Mouse (Mus musculus): ENCODE results near the gene Cth. TPM values are rescaled to one million over a fixed set of nuclear protein-coding genes. Genes with fewer than 3 reads are reported as not detected.
A peak's percentile ranks its signal among the peaks of the same experiment; 100 is the strongest.
"Not testable (repeated sequence)": the region's sequence is repeated elsewhere in the genome, so short reads cannot be mapped to it uniquely, and the experiment has no call there.

Cth gene
- total RNA-seq (2022), result 1 to 10 TPM; 3.5 to 6.3 (median 4.9) TPM

DNA sequence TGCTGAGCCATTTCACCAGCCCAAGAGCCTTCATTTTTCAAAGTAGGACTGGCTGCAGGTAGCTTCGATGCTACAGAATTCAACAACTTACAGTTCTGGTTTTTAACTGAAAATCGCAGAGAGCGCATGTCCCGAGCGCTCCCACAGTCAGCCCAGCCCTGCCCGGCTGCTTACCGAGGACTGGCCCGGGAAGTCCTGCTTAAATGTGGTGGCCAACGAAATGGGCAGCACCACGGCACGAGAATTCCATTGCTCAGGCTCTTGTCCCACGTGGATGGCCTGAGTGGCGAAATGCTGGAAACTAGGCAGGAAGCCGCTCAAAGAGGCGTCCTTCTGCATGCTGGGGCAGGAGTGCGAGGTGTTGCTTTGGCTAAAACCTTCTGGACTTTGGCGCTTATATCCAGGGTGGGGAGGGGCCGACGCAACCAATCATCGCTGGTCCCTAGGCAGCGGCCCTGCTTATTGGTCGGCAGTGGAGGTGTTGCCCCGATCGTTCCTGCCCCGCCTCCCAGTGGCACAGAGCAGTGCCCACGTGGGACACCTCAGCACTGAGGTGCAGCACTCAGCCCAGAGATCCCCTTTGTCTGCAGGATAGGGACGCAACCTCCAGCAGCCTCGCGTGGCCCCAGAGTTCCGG lies at the start of gene Cth:
TSS of gene Cth (minus strand) at position 386 of the 637 bp plus-strand sequence.
- peak; percentile 66 to 87 for DNase-seq (ENCODE audit: low spot score in 2 of 2)

- no peak for DNase-seq (ENCODE audit: low spot score in 2 of 2)
These were observed 48.4 kb upstream of the Cth start for GRCm38 (mm10) chr3:157973236-157973635.

- DNase-seq (ENCODE audit: low spot score in 2 of 2), result no peak
These were observed 46.3 kb upstream of the Cth start for GRCm38 (mm10) chr3:157971151-157971550.

DNA sequence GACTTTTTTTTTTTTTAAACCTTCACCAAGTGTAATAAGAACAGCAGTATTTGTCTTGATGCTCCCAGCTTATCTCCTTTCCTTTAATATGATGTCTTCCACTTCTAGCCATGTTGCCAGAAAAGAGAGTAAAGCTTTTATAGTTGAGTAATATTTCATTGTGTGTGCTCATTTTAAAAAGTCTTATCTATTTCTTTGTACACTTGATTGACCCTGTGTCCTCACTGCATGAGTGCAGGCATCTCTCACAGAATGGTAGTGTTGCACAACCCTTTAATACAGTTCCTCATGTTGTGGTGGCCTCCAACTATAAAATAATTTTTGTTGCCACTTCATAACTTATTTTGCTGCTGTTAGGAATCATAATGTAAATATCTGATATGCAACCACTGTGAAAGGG lies 32.4 kb upstream of the Cth start:
- DNase-seq (ENCODE audit: low spot score in 2 of 2), result no peak

DNA sequence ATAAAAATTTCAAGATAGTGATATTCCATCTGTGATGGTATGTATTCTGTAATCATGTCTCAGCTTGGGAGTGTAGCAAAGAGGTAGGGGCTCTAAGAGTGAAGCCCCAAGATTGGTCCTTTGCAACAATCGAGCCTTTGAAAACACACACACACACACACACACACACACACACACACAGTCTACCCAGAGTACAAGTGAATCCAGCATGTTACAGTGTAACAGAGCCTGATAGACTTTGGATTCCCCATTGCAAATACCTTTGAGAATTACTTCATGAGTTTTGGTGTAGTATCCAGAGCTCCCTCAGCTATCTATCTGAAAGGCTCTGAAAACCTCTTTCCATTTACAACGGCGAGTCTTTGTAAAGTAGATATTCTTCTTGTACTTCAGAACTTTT lies 31.3 kb upstream of the Cth start:
- DNase-seq (ENCODE audit: low spot score in 2 of 2), result no peak

GRCm38 (mm10) chr3:157955466-157955865 lies 30.6 kb upstream of the Cth start:
- no peak for DNase-seq (ENCODE audit: low spot score in 2 of 2)

GRCm38 (mm10) chr3:157952716-157953115 lies 27.8 kb upstream of the Cth start:
- no peak for DNase-seq (ENCODE audit: low spot score in 2 of 2)

DNA sequence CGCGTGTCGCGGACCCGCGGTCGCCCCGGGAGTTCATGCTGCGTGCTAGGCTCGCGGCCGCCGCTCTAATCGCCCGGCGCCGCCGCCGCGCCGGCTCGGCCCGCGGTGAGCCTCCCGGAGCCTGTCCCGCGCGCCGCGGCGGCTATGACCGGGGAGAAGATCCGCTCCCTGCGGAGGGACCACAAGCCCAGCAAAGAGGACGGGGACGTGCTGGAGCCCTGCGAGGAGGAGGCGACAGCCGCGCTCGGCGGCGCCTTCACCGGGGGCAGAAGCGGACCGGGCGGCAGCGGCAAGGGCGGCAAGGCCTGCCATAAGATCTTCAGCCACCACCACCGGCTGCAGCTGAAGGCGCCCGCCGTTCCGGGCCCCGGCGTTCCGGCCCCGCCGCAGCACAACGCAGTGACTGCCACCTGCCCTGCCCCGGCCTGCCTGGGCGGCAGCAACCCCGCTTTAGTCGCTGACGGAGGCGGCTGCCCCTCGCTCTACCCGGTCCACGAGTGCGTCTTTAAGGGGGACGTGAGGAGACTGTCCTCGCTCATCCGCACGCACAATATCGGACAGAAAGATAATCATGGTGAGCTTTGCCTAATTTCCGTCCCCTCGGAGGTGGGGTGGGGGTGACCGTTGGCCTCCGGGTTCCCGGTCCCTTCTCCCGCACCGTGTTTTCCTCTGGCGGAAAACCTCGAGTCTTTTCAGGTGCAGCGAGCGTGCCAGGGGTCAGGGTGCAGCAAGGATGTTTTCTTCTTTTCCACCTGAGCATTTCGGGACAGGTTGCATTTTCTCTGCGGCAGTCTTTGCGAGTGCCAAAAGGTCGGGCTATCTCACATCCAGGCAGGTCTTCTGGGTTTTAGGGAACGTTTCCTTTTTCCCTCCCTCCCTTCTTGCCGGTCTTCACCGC lies 22.8 kb upstream of the Cth start:
- DNase-seq (ENCODE audit: low spot score in 2 of 2), result peak in 1 of 2 experiments; percentile 15

GRCm38 (mm10) chr3:157946843-157947358 lies 22.0 kb upstream of the Cth start, which contains the start of gene Ankrd13c:
TSS of gene Ankrd13c (plus strand) at chr3:157947239.
- peak; percentile 87 to 88 for DNase-seq (ENCODE audit: low spot score in 2 of 2)

DNA sequence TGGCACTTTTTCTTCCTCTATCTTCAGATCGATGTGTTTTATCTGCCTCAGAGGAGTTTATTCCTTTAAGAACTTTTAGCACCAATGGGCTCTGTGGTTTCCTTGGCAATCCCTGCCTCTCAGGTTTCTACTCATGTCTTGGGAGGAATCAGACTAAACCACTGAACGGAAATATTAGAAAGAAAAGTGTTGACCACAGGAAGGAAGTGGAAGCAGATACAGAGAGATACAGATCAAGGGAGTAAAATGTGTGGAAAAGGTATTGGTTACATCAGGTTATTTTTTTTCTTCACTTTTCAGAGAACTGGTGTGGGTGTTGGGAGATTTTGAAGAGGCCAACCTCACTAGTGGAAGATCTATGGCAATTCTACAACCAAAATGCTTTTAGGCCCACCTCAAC lies 13.7 kb upstream of the Cth start:
- no peak for DNase-seq (ENCODE audit: low spot score in 2 of 2)

GRCm38 (mm10) chr3:157934301-157934823 lies 9.5 kb upstream of the Cth start:
- no peak for DNase-seq (ENCODE audit: low spot score in 2 of 2)

- DNase-seq (ENCODE audit: low spot score in 2 of 2), result not testable (repeated sequence)
These were observed 8.3 kb upstream of the Cth start for GRCm38 (mm10) chr3:157933223-157933622.

- no peak for DNase-seq (ENCODE audit: low spot score in 2 of 2)
These were observed 7.2 kb upstream of the Cth start for GRCm38 (mm10) chr3:157932074-157932473.

DNA sequence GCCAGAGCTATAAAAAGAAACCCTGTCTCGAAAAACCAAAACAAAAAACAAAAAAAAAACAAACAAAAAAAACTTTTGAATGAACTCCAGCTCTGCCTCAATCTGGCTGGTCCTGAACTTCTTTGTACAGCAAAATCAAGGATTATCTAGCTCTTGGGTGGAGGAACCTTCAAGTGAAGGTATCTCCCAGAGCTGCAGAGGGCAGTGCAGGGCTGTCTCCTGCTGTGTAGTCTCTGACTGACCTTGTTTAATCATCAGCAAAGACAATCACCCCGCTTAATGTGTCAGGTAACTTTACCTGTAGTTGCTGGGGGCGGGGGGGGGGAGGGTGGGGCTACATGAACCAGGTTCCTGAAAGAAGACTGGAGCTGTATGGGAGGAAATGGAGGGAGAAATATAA lies 6.7 kb upstream of the Cth start:
- no peak for DNase-seq (ENCODE audit: low spot score in 2 of 2)

DNA sequence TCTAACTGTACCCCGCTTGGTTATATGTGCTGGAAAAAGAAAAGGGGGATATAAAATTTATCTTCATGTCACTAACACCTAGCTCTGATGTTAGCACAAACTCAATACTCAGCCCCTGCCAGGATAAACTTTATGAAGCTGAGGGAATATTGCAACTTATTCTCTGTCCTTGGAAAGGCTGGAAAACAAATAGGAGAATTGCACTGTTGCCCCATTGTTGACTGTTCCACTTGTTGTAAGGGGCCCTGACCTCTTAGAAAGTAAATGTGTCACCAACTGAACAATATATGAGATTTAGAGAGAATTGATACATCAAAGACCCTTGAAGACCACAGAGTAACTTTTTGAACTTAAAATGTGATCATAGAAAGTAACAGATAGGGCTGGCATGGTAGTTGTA lies 4.5 kb upstream of the Cth start:
- DNase-seq (ENCODE audit: low spot score in 2 of 2), result no peak

DNA sequence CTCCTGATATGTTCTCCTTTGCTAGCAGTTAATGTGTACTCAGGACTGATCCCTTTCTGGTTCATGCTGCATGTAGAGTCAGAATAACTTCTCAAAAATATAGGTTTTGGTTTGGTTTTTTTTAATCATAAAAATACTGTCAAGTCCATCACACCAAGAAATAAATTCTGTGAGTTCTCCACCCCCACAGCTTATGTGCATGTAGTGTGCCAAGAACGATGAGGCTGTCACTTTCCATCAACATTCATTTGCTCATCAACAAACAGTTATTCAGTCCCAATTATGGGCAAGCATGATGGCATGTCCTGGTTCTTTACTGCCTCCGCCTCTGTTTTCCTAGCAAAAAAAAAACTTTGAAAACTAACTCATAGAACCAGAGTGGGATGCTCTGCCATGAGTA lies 3.9 kb upstream of the Cth start:
- DNase-seq (ENCODE audit: low spot score in 2 of 2), result no peak

DNA sequence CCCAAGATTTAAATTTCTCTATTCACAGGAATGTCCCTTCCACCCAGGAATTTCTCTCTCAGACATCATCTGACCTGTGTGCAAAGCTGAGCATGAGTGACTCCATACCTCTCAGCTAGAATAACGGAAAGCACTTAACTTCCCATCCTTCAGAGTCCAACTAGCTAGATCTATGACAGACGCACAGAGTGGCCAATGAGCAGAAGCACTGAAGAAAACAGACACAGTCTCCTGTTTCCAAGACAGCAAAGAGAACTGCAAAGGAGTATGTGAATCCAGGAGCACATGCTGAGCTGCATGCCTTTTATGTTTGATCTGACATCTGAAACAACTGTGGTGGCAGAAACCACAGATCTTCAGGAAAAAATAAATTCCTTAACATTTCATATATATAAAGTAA lies 1.9 kb upstream of the Cth start:
- DNase-seq (ENCODE audit: low spot score in 2 of 2), result no peak

GRCm38 (mm10) chr3:157925706-157926510 lies 1.0 kb upstream of the Cth start:
- DNase-seq (ENCODE audit: low spot score in 2 of 2), result no peak

GRCm38 (mm10) chr3:157923268-157923835 lies 1.5 kb downstream of the Cth start:
- DNase-seq (ENCODE audit: low spot score in 2 of 2), result no peak

- no peak for DNase-seq (ENCODE audit: low spot score in 2 of 2)
These were observed 3.5 kb downstream of the Cth start for GRCm38 (mm10) chr3:157921376-157921775.

DNA sequence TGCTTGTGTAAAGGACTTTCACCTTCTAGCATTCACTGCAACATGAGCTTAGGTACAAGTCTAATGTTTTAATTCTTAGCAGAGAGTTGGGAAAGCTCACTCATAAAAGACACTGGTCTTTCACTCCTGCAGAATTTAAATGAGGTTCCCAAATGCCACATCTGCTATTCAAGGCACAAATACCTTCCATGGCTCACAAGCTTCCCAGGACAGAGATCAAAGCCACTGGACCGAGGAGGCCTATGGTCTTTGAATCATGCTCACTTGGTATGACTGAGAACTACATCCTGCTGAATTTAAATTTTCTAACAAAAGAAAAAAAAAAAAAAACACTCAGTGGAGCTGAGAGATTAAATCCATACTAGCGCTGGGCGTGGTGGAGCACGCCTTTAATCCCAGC lies 8.5 kb downstream of the Cth start:
- no peak for DNase-seq (ENCODE audit: low spot score in 2 of 2)

Measured in left cerebral cortex, adult 8-10 months (tissue).